Mouse (Mus musculus): ENCODE results near the gene Fam173a. TPM values are rescaled to one million over a fixed set of nuclear protein-coding genes. Genes with fewer than 3 reads are reported as not detected.
A peak's percentile ranks its signal among the peaks of the same experiment; 100 is the strongest.

The Fam173a gene
- polyA plus RNA-seq, 1 experiment from 2014 or later: 68.1 TPM

- H3K36me3 ChIP-seq: peaks cover 60% of the 10 kb centered on the region
- H3K27me3 ChIP-seq (replicated peaks): no peaks in the 10 kb centered on the region
- ATAC-seq: no peak
- H3K4me2 ChIP-seq: peak overlapping the region; percentile 84
- peak overlapping the region; percentile 84 for H3K4me3 ChIP-seq
- peak overlapping the region; percentile 93 for H3K27ac ChIP-seq
- 43% methylated on average over 6 of the region's 6 CpGs for WGBS (ENCODE audit: insufficient replicate concordance)
- no peaks in the 10 kb centered on the region for H3K9me3 ChIP-seq (replicated peaks)
- H3K9ac ChIP-seq: peak overlapping the region; percentile 92
- H3K4me1 ChIP-seq: peaks cover 84% of the 10 kb centered on the region
Measured at GRCm38 (mm10) chr17:25833961-25834594, 41.4 kb upstream of the Fam173a start.

GRCm38 (mm10) chr17:25833291-25833663, 40.6 kb upstream of the Fam173a start, which contains the start of gene Stub1:
Gene Stub1 (minus strand): TSS chr17:25833404.
- Histone ChIP-seq H3K4me2 (peak within 1 kb of the TSS; percentile 84), H3K9me3 (replicated peaks) (no peaks in the 10 kb centered on the region), H3K4me1 (peaks cover 88% of the 10 kb centered on the region), H3K36me3 (peaks cover 55% of the 10 kb centered on the region), H3K27ac (peak within 1 kb of the TSS; percentile 93), H3K27me3 (replicated peaks) (no peaks in the 10 kb centered on the region), H3K9ac (peak within 1 kb of the TSS; percentile 92), H3K4me3 (peak within 1 kb of the TSS; percentile 84)
- WGBS (ENCODE audit: insufficient replicate concordance): 0% methylated on average over 24 of the region's 24 CpGs
- ATAC-seq: peak; percentile 53

- peak overlapping the region; percentile 84 for H3K4me3 ChIP-seq
- H3K9me3 ChIP-seq (replicated peaks): no peaks in the 10 kb centered on the region
- H3K36me3 ChIP-seq: peaks cover 55% of the 10 kb centered on the region
- ATAC-seq: peak; percentile 89
- peaks cover 87% of the 10 kb centered on the region for H3K4me1 ChIP-seq
- peak overlapping the region; percentile 92 for H3K9ac ChIP-seq
- H3K27ac ChIP-seq: peak overlapping the region; percentile 93
- WGBS (ENCODE audit: insufficient replicate concordance): under 1% methylated on average over 75 of the region's 77 CpGs
- no peaks in the 10 kb centered on the region for H3K27me3 ChIP-seq (replicated peaks)
- H3K4me2 ChIP-seq: peak overlapping the region; percentile 84
Measured at GRCm38 (mm10) chr17:25832436-25833290, 40.0 kb upstream of the Fam173a start.

GRCm38 (mm10) chr17:25831451-25832281, 39.0 kb upstream of the Fam173a start:
- WGBS (ENCODE audit: insufficient replicate concordance): 44% methylated on average over 21 of the region's 21 CpGs
- Histone ChIP-seq H3K27ac (peak overlapping the region; percentile 91), H3K36me3 (peaks cover 61% of the 10 kb centered on the region), H3K9me3 (replicated peaks) (no peaks in the 10 kb centered on the region), H3K27me3 (replicated peaks) (no peaks in the 10 kb centered on the region), H3K9ac (peak overlapping the region; percentile 92), H3K4me1 (peaks cover 81% of the 10 kb centered on the region), H3K4me2 (peak overlapping the region; percentile 84), H3K4me3 (peak overlapping the region; percentile 84)
- no peak for ATAC-seq

- H3K27ac ChIP-seq: peak overlapping the region; percentile 91; the same call in 1 of the 2 replicates
- H3K4me3 ChIP-seq: peak overlapping the region; percentile 84
- H3K9ac ChIP-seq: peak overlapping the region; percentile 92
- H3K4me2 ChIP-seq: peak overlapping the region; percentile 89
- peaks cover 67% of the 10 kb centered on the region for H3K36me3 ChIP-seq
- no peaks in the 10 kb centered on the region for H3K27me3 ChIP-seq (replicated peaks)
- H3K9me3 ChIP-seq (replicated peaks): no peaks in the 10 kb centered on the region
- no peak for ATAC-seq
- WGBS (ENCODE audit: insufficient replicate concordance): 81% methylated on average over 14 of the region's 14 CpGs
- H3K4me1 ChIP-seq: peaks cover 77% of the 10 kb centered on the region
Measured at GRCm38 (mm10) chr17:25830806-25831431, 38.2 kb upstream of the Fam173a start.

GRCm38 (mm10) chr17:25830200-25830753, 37.6 kb upstream of the Fam173a start:
- Histone ChIP-seq H3K4me1 (peaks cover 77% of the 10 kb centered on the region), H3K9ac (peak overlapping the region; percentile 92), H3K4me2 (peak overlapping the region; percentile 89), H3K27me3 (replicated peaks) (no peaks in the 10 kb centered on the region), H3K27ac (no peak overlapping the region; the same call in 1 of the 2 replicates), H3K9me3 (replicated peaks) (no peaks in the 10 kb centered on the region), H3K4me3 (peak overlapping the region; percentile 70), H3K36me3 (peaks cover 67% of the 10 kb centered on the region)
- WGBS (ENCODE audit: insufficient replicate concordance): 75% methylated on average over 4 of the region's 4 CpGs
- ATAC-seq: no peak

GRCm38 (mm10) chr17:25829558-25830017, 36.9 kb upstream of the Fam173a start:
- Histone ChIP-seq H3K4me2 (peak overlapping the region; percentile 89), H3K9me3 (replicated peaks) (no peaks in the 10 kb centered on the region), H3K27ac (peak overlapping the region; percentile 83), H3K4me1 (peaks cover 77% of the 10 kb centered on the region), H3K36me3 (peaks cover 61% of the 10 kb centered on the region), H3K9ac (peak overlapping the region; percentile 79), H3K27me3 (replicated peaks) (no peaks in the 10 kb centered on the region), H3K4me3 (peak overlapping the region; percentile 70)
- no peak for ATAC-seq
- 32% methylated on average over 8 of the region's 8 CpGs for WGBS (ENCODE audit: insufficient replicate concordance)

- 2% methylated on average over 32 of the region's 32 CpGs for WGBS (ENCODE audit: insufficient replicate concordance)
- H3K4me3 ChIP-seq: peak within 1 kb of the TSS; percentile 70
- H3K4me2 ChIP-seq: peak within 1 kb of the TSS; percentile 89
- H3K9ac ChIP-seq: peak within 1 kb of the TSS; percentile 79
- no peaks in the 10 kb centered on the region for H3K9me3 ChIP-seq (replicated peaks)
- ATAC-seq: peak; percentile 31
- H3K27me3 ChIP-seq (replicated peaks): no peaks in the 10 kb centered on the region
- H3K27ac ChIP-seq: peak within 1 kb of the TSS; percentile 83
- peaks cover 77% of the 10 kb centered on the region for H3K4me1 ChIP-seq
- peaks cover 57% of the 10 kb centered on the region for H3K36me3 ChIP-seq
Measured at GRCm38 (mm10) chr17:25828712-25829557, 36.2 kb upstream of the Fam173a start, which contains the start of gene Jmjd8. Gene Jmjd8 (plus strand): TSS chr17:25828867.

GRCm38 (mm10) chr17:25828223-25828594, 35.5 kb upstream of the Fam173a start:
- Histone ChIP-seq H3K36me3 (peaks cover 57% of the 10 kb centered on the region), H3K4me3 (peak overlapping the region; percentile 70), H3K27ac (peak overlapping the region; percentile 83), H3K9me3 (replicated peaks) (no peaks in the 10 kb centered on the region), H3K4me1 (peaks cover 73% of the 10 kb centered on the region), H3K27me3 (replicated peaks) (no peaks in the 10 kb centered on the region), H3K4me2 (peak overlapping the region; percentile 89), H3K9ac (peak overlapping the region; percentile 79)
- WGBS (ENCODE audit: insufficient replicate concordance): 71% methylated on average over 8 of the region's 8 CpGs
- no peak for ATAC-seq

GRCm38 (mm10) chr17:25827546-25828222, 35.0 kb upstream of the Fam173a start:
- peak overlapping the region; percentile 89 for H3K4me2 ChIP-seq
- peaks cover 57% of the 10 kb centered on the region for H3K36me3 ChIP-seq
- ATAC-seq: no peak
- WGBS (ENCODE audit: insufficient replicate concordance): 84% methylated on average over 22 of the region's 22 CpGs
- H3K4me3 ChIP-seq: no peak overlapping the region
- no peaks in the 10 kb centered on the region for H3K9me3 ChIP-seq (replicated peaks)
- no peak overlapping the region for H3K9ac ChIP-seq
- peaks cover 76% of the 10 kb centered on the region for H3K4me1 ChIP-seq
- H3K27me3 ChIP-seq (replicated peaks): peaks cover under 1% of the 10 kb centered on the region; the same call in 1 of the 2 replicates
- peak overlapping the region; percentile 83 for H3K27ac ChIP-seq
